Mouse (Mus musculus): ENCODE data around the gene Tfg. TPM values are rescaled to one million over a fixed set of nuclear protein-coding genes. Genes with fewer than 3 reads are reported as not detected.

Gene Tfg
- polyA plus RNA-seq, 1 experiment from 2014 or later = 180 TPM

GRCm38 (mm10) chr16:56681010-56681645 is 36.1 kb downstream of the Tfg start:
- WGBS = 83% methylated on average over 8 of the region's 8 CpGs
- Histone ChIP-seq H3K4me1 (no peaks in the 10 kb centered on the region), H3K36me3 (replicated peaks) (peaks cover 19% of the 10 kb centered on the region), H3K9me3 (no peaks in the 10 kb centered on the region), H3K27me3 (ENCODE audit: poor library complexity, severe bottlenecking) (no peaks in the 10 kb centered on the region), H3K27ac (no peak overlapping the region), H3K4me3 (no peak overlapping the region)
- DNase-seq (ENCODE audit: extremely low spot score, low spot score) = no peak

- DNase-seq (ENCODE audit: extremely low spot score, low spot score) = no peak
- Histone ChIP-seq H3K36me3 (replicated peaks) (no peaks in the 10 kb centered on the region), H3K9me3 (no peaks in the 10 kb centered on the region), H3K27ac (no peak overlapping the region), H3K4me3 (no peak overlapping the region), H3K4me1 (no peaks in the 10 kb centered on the region), H3K27me3 (ENCODE audit: poor library complexity, severe bottlenecking) (no peaks in the 10 kb centered on the region)
- 88% methylated on average over 4 of the region's 4 CpGs for WGBS
These were observed 40.1 kb downstream of the Tfg start for GRCm38 (mm10) chr16:56677146-56677545.

GRCm38 (mm10) chr16:56673420-56673819 is 43.8 kb downstream of the Tfg start:
- WGBS = 94% methylated on average over 2 of the region's 2 CpGs
- no peak overlapping the region for H3K4me3 ChIP-seq
- no peaks in the 10 kb centered on the region for H3K36me3 ChIP-seq (replicated peaks)
- H3K9me3 ChIP-seq = no peaks in the 10 kb centered on the region
- DNase-seq (ENCODE audit: extremely low spot score, low spot score) = no peak
- H3K4me1 ChIP-seq = peaks cover 3% of the 10 kb centered on the region; the same call in 1 of the 2 replicates
- H3K27me3 ChIP-seq (ENCODE audit: poor library complexity, severe bottlenecking) = no peaks in the 10 kb centered on the region
- no peak overlapping the region for H3K27ac ChIP-seq

GRCm38 (mm10) chr16:56670941-56671340 is 46.3 kb downstream of the Tfg start:
- peaks cover 3% of the 10 kb centered on the region; the same call in 1 of the 2 replicates for H3K4me1 ChIP-seq
- H3K36me3 ChIP-seq (replicated peaks) = no peaks in the 10 kb centered on the region
- H3K27me3 ChIP-seq (ENCODE audit: poor library complexity, severe bottlenecking) = no peaks in the 10 kb centered on the region
- H3K27ac ChIP-seq = no peak overlapping the region
- DNase-seq (ENCODE audit: extremely low spot score, low spot score) = no peak
- H3K4me3 ChIP-seq = no peak overlapping the region
- no peaks in the 10 kb centered on the region for H3K9me3 ChIP-seq
- WGBS = 90% methylated on average over 8 of the region's 8 CpGs

- 77% methylated on average over 5 of the region's 5 CpGs for WGBS
These were observed 47.7 kb downstream of the Tfg start for GRCm38 (mm10) chr16:56669520-56669919.

GRCm38 (mm10) chr16:56658866-56659265 is 58.4 kb downstream of the Tfg start:
- no peaks in the 10 kb centered on the region for H3K27me3 ChIP-seq (ENCODE audit: poor library complexity, severe bottlenecking)
- DNase-seq (ENCODE audit: extremely low spot score, low spot score) = no peak
- no peak overlapping the region for H3K4me3 ChIP-seq
- H3K4me1 ChIP-seq = no peaks in the 10 kb centered on the region
- no peaks in the 10 kb centered on the region for H3K9me3 ChIP-seq
- no peak overlapping the region for H3K27ac ChIP-seq
- no peaks in the 10 kb centered on the region for H3K36me3 ChIP-seq (replicated peaks)

More at GRCm38 (mm10) chr16:56669520-56669919, 47.7 kb downstream of the Tfg start:
- Histone ChIP-seq H3K9me3 (no peaks in the 10 kb centered on the region), H3K4me3 (no peak overlapping the region), H3K36me3 (replicated peaks) (no peaks in the 10 kb centered on the region), H3K27me3 (ENCODE audit: poor library complexity, severe bottlenecking) (no peaks in the 10 kb centered on the region), H3K4me1 (peaks cover 3% of the 10 kb centered on the region; the same call in 1 of the 2 replicates), H3K27ac (no peak overlapping the region)
- no peak for DNase-seq (ENCODE audit: extremely low spot score, low spot score)

- 87% methylated on average over 12 of the region's 12 CpGs for WGBS
These were observed 61.9 kb downstream of the Tfg start for GRCm38 (mm10) chr16:56655193-56655910.

GRCm38 (mm10) chr16:56646382-56647172 is 70.7 kb downstream of the Tfg start:
- Histone ChIP-seq H3K27ac (no peak overlapping the region), H3K4me1 (no peaks in the 10 kb centered on the region), H3K4me3 (no peak overlapping the region), H3K9me3 (no peaks in the 10 kb centered on the region), H3K36me3 (replicated peaks) (no peaks in the 10 kb centered on the region), H3K27me3 (ENCODE audit: poor library complexity, severe bottlenecking) (no peaks in the 10 kb centered on the region)
- no peak for DNase-seq (ENCODE audit: extremely low spot score, low spot score)
- WGBS = 78% methylated on average over 7 of the region's 7 CpGs

More at GRCm38 (mm10) chr16:56655193-56655910, 61.9 kb downstream of the Tfg start:
- H3K27me3 ChIP-seq (ENCODE audit: poor library complexity, severe bottlenecking) = no peaks in the 10 kb centered on the region
- no peak overlapping the region for H3K4me3 ChIP-seq
- H3K4me1 ChIP-seq = no peaks in the 10 kb centered on the region
- H3K27ac ChIP-seq = no peak overlapping the region
- no peaks in the 10 kb centered on the region for H3K36me3 ChIP-seq (replicated peaks)
- no peak for DNase-seq (ENCODE audit: extremely low spot score, low spot score)
- H3K9me3 ChIP-seq = no peaks in the 10 kb centered on the region

- 67% methylated on average over 2 of the region's 2 CpGs for WGBS
- DNase-seq (ENCODE audit: extremely low spot score, low spot score) = no peak
- Histone ChIP-seq H3K27me3 (ENCODE audit: poor library complexity, severe bottlenecking) (no peaks in the 10 kb centered on the region), H3K36me3 (replicated peaks) (no peaks in the 10 kb centered on the region), H3K27ac (no peak overlapping the region), H3K9me3 (no peaks in the 10 kb centered on the region), H3K4me1 (no peaks in the 10 kb centered on the region), H3K4me3 (no peak overlapping the region)
These were observed 72.0 kb downstream of the Tfg start for GRCm38 (mm10) chr16:56645251-56645650.

Other genes with a start within 250 kb of the Tfg start
- 0.19 and 0.25 TPM in 2 replicates for gene Abi3bp, start 239.6 kb downstream of the Tfg start, polyA plus RNA-seq (2016; fragmentation: Nextera tagmentation; extraction: Ambion mirVana)
- gene Adgrg7, start 78.4 kb upstream of the Tfg start, polyA plus RNA-seq (2016; fragmentation: Nextera tagmentation; extraction: Ambion mirVana) = not detected in 2 replicates
- 3.4 and 3.9 TPM in 2 replicates for gene Tmem45a, start 168.7 kb upstream of the Tfg start, polyA plus RNA-seq (2016; fragmentation: Nextera tagmentation; extraction: Ambion mirVana)
- gene Lnp1, start 210.6 kb upstream of the Tfg start, polyA plus RNA-seq (2016; fragmentation: Nextera tagmentation; extraction: Ambion mirVana) = not detected in 2 replicates